Mouse (Mus musculus) left cerebral cortex, postnatal 14 days (tissue): ENCODE data around the gene Emc6. TPM values are rescaled to one million over a fixed set of nuclear protein-coding genes. Genes with fewer than 3 reads are reported as not detected.

Experiments
- DNase-seq, 2 experiments: peaks; one replicate each; pipeline ENCODE4 v3.0.0; 2021 to 2022; ENCODE audit warnings: low spot score in 2 of 2, mixed read lengths in 1 of 2
- intact Hi-C: fragments of 180-260 bp; cut with DNase I; formaldehyde crosslinking; loops from one replicate; pipeline ENCODE4 v1.15.1; 2025
- total RNA-seq, 2 experiments: library from RNA; stranded (reverse); gene quantifications; 2 replicates each; pipeline ENCODE4 v1.2.3; 2021

Emc6 gene
- total RNA-seq, 2 experiments from 2014 or later = 67.0 to 70.3 TPM

- peak; percentile 89 for DNase-seq
- intact Hi-C loops = loop anchor here (1.0 to 2.0 kb wide), 2 partner anchors 143 to 1233 kb away; no protein-coding TSS in a partner anchor
These were observed 39.0 kb downstream of the Emc6 start, which contains the start of gene Haspin for GRCm38 (mm10) chr11:73137591-73138501. TSS of gene Haspin (minus strand) at chr11:73138294.

- DNase-seq = no peak
- intact Hi-C loops = no loop called here
These were observed 39.7 kb downstream of the Emc6 start for GRCm38 (mm10) chr11:73137116-73137515.

GRCm38 (mm10) chr11:73136587-73136986 is 40.2 kb downstream of the Emc6 start:
- DNase-seq = no peak
- intact Hi-C loops = no loop called here

- intact Hi-C loops = no loop called here
- DNase-seq = no peak
These were observed 42.6 kb downstream of the Emc6 start for GRCm38 (mm10) chr11:73134222-73134621.

- intact Hi-C loops = no loop called here
These were observed 43.8 kb downstream of the Emc6 start for GRCm38 (mm10) chr11:73132999-73133398.

GRCm38 (mm10) chr11:73131020-73131419 is 45.8 kb downstream of the Emc6 start:
- peak; percentile 30 to 46 for DNase-seq
- intact Hi-C loops = no loop called here

More at GRCm38 (mm10) chr11:73132999-73133398, 43.8 kb downstream of the Emc6 start:
- no peak for DNase-seq

GRCm38 (mm10) chr11:73126495-73126894 is 50.3 kb downstream of the Emc6 start:
- DNase-seq = no peak
- intact Hi-C loops = no loop called here

Other genes starting within 250 kb of the Emc6 start
- 1 to 10 TPM; 7.9 to 8.5 TPM for gene Atp2a3, start 215.9 kb downstream of the Emc6 start, total RNA-seq
- 1 to 10 TPM; 1.2 to 1.3 TPM for gene P2rx1, start 177.9 kb downstream of the Emc6 start, total RNA-seq
- gene Camkk1, start 158.0 kb downstream of the Emc6 start, total RNA-seq = 10 to 100 TPM; 47.2 to 53.4 TPM
- 1 to 10 TPM; 8.0 to 9.7 TPM for gene Ncbp3, start 129.3 kb downstream of the Emc6 start, total RNA-seq
- gene Itgae, start 86.5 kb downstream of the Emc6 start, total RNA-seq = under 1 TPM; 0.53 to 0.55 TPM
- gene Haspin, start 38.7 kb downstream of the Emc6 start, total RNA-seq = under 1 TPM; 0.40 to 0.61 TPM
- gene P2rx5, start 16.6 kb downstream of the Emc6 start, total RNA-seq = under 1 TPM; 0.24 to 0.76 TPM
- gene Tax1bp3, start within 50 bp of the Emc6 start, total RNA-seq = 10 to 100 TPM; 14.5 to 16.3 TPM
- gene Ctns, start 22.0 kb upstream of the Emc6 start, total RNA-seq = 10 to 100 TPM; 15.5 to 18.9 TPM
- 1 to 10 TPM; 2.2 TPM for gene Shpk, start 22.4 kb upstream of the Emc6 start, total RNA-seq
- under 1 TPM; 0.13 to 0.42 TPM for gene Trpv1, start 57.3 kb upstream of the Emc6 start, total RNA-seq
- under 1 TPM; 0.17 to 0.35 TPM for gene Trpv3, start 90.4 kb upstream of the Emc6 start, total RNA-seq
- 1 to 10 TPM; 3.2 to 4.0 TPM for gene Aspa, start 152.6 kb upstream of the Emc6 start, total RNA-seq
- gene Gm49340, start 152.7 kb upstream of the Emc6 start, total RNA-seq = not detected
- gene Spata22, start 152.7 kb upstream of the Emc6 start, total RNA-seq = not detected
- gene Olfr20, start 173.7 kb upstream of the Emc6 start, total RNA-seq = not detected
- not detected for gene Olfr376, start 194.2 kb upstream of the Emc6 start, total RNA-seq
- not detected for gene Olfr1, start 222.6 kb upstream of the Emc6 start, total RNA-seq